Mouse (Mus musculus) neutrophil, adult 83 days (primary cell): ENCODE data around the gene Olfr1438-ps1. TPM values are rescaled to one million over a fixed set of nuclear protein-coding genes. Genes with fewer than 3 reads are reported as not detected.

Source experiments
- total RNA-seq, 2 experiments: library from RNA; stranded (reverse); gene quantifications; one replicate each; pipeline ENCODE4 v1.2.4; 2023

Gene Olfr1438-ps1
- total RNA-seq: not detected

GRCm38 (mm10) chr19:12335810-12336209 lies at the start of gene Olfr1438-ps1:
TSS of gene Olfr1438-ps1 (minus strand) at chr19:12335910.

GRCm38 (mm10) chr19:12325001-12325400 lies 10.7 kb downstream of the Olfr1438-ps1 start, which contains the start of gene Olfr1437:
TSS of gene Olfr1437 (minus strand) at chr19:12325101.

GRCm38 (mm10) chr19:12299030-12299429 lies 36.7 kb downstream of the Olfr1438-ps1 start, which contains the start of gene Olfr1436:
TSS of gene Olfr1436 (minus strand) at chr19:12299130.

DNA sequence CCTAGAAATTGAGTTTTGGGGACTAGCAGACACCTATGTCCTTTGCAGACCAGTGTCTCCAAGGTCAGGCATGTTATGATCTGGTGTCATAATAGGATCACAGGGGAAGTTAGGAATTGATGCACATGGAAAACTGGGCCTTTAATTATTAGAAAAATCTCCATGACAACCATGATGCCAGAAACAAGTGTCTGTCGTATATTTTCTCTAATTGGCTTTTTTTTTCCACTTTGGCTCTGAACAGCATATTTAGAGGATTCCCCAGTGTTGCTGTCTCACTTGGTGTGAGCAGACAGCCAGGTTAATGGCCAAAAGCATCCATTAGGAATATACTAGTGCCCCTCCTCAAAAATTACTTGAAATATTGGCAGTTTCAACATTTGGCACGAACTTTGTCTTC lies 56.2 kb downstream of the Olfr1438-ps1 start, which contains the start of gene Olfr1434:
Gene Olfr1434 (plus strand): TSS at position 301 of the 400 bp plus-strand sequence.

Other genes with a start within 250 kb of the Olfr1438-ps1 start
- gene Olfr1426, start 243.9 kb downstream of the Olfr1438-ps1 start, total RNA-seq: not detected
- gene Olfr1427, start 232.6 kb downstream of the Olfr1438-ps1 start, total RNA-seq: not detected
- not detected for gene Olfr1428, start 220.0 kb downstream of the Olfr1438-ps1 start, total RNA-seq
- gene Olfr76, start 212.7 kb downstream of the Olfr1438-ps1 start, total RNA-seq: not detected
- gene Olfr1555-ps1, start 165.8 kb downstream of the Olfr1438-ps1 start, total RNA-seq: not detected
- gene Olfr1431, start 135.3 kb downstream of the Olfr1438-ps1 start, total RNA-seq: not detected
- not detected for gene Olfr1432, start 103.3 kb downstream of the Olfr1438-ps1 start, total RNA-seq
- not detected for gene Olfr262, start 94.3 kb downstream of the Olfr1438-ps1 start, total RNA-seq
- not detected for gene Olfr235, start 74.9 kb downstream of the Olfr1438-ps1 start, total RNA-seq
- not detected for gene Olfr1434, start 56.1 kb downstream of the Olfr1438-ps1 start, total RNA-seq
- gene Olfr1436, start 36.8 kb downstream of the Olfr1438-ps1 start, total RNA-seq: not detected
- not detected for gene Olfr1437, start 10.8 kb downstream of the Olfr1438-ps1 start, total RNA-seq
- not detected for gene Olfr1440, start 51.4 kb upstream of the Olfr1438-ps1 start, total RNA-seq
- gene Olfr1441, start 81.5 kb upstream of the Olfr1438-ps1 start, total RNA-seq: not detected
- gene Pfpl, start 92.0 kb upstream of the Olfr1438-ps1 start, total RNA-seq: not detected
- gene Mpeg1, start 124.9 kb upstream of the Olfr1438-ps1 start, total RNA-seq: 100 to 1,000 TPM; 738 to 792 TPM
- 10 to 100 TPM; 17.8 to 20.2 TPM for gene Dtx4, start 165.5 kb upstream of the Olfr1438-ps1 start, total RNA-seq
- gene Fam111a, start 209.8 kb upstream of the Olfr1438-ps1 start, total RNA-seq: 100 to 1,000 TPM; 141 to 162 TPM